Mouse (Mus musculus) CH12.LX (cell line): ENCODE data around the gene Nsun2.

Source experiments
- BHLHE40 ChIP-seq: IDR thresholded peaks from 2 replicates; pipeline ENCODE4 v1.6.1; 2011; ENCODE audit warnings: mild to moderate bottlenecking, low read depth, low read length, improper control_type of control experiment
- CHD1 ChIP-seq: IDR thresholded peaks from 2 replicates; pipeline ENCODE4 v1.6.1; 2012; ENCODE audit warnings: low read depth, low read length, improper control_type of control experiment, inconsistent platforms
- CHD2 ChIP-seq: IDR thresholded peaks from 2 replicates; pipeline ENCODE4 v1.6.1; 2011; ENCODE audit warnings: low read length, improper control_type of control experiment
- CTCF ChIP-seq, 2 experiments: IDR thresholded peaks in 1 of 2; conservative IDR thresholded peaks in 1 of 2; 2 replicates each; pipeline ENCODE4 v1.5.1; 2011 to 2012; ENCODE audit warnings: low read depth in 2 of 2, low read length in 2 of 2, improper control_type of control experiment in 1 of 2, inconsistent platforms in 1 of 2, mild to moderate bottlenecking in 1 of 2, moderate library complexity in 1 of 2
- ELF1 ChIP-seq: IDR thresholded peaks from 2 replicates; pipeline ENCODE4 v1.6.1; 2014; ENCODE audit warnings: low read depth, mild to moderate bottlenecking, inconsistent platforms, low read length, improper control_type of control experiment
- EP300 ChIP-seq: IDR thresholded peaks from 2 replicates; pipeline ENCODE4 v1.6.1; 2011; ENCODE audit warnings: low read length, improper control_type of control experiment
- ETS1 ChIP-seq: conservative IDR thresholded peaks from 2 replicates; pipeline ENCODE4 v1.6.1; 2012; ENCODE audit warnings: low read depth, mild to moderate bottlenecking, inconsistent platforms, low read length, improper control_type of control experiment, moderate library complexity
- HCFC1 ChIP-seq: IDR thresholded peaks from 2 replicates; pipeline ENCODE4 v1.6.1; 2012; ENCODE audit warnings: low read depth, mild to moderate bottlenecking, inconsistent platforms, low read length, improper control_type of control experiment
- MAZ ChIP-seq: IDR thresholded peaks from 2 replicates; pipeline ENCODE4 v1.6.1; 2012; ENCODE audit warnings: low read depth, mild to moderate bottlenecking, inconsistent platforms, low read length, improper control_type of control experiment, moderate library complexity
- NRF1 ChIP-seq: IDR thresholded peaks from 2 replicates; pipeline ENCODE4 v1.6.1; 2014; ENCODE audit warnings: low read depth, mild to moderate bottlenecking, inconsistent platforms, low read length, improper control_type of control experiment, moderate library complexity
- POLR2A ChIP-seq: IDR thresholded peaks from 2 replicates; pipeline ENCODE4 v1.6.1; 2011; ENCODE audit warnings: low read depth, mild to moderate bottlenecking, improper control_type of control experiment, low read length
- TCF12 ChIP-seq: IDR thresholded peaks from 2 replicates; pipeline ENCODE4 v1.6.1; 2014; ENCODE audit warnings: low read depth, mild to moderate bottlenecking, inconsistent platforms, low read length, improper control_type of control experiment
- ZMIZ1 ChIP-seq: IDR thresholded peaks from 2 replicates; pipeline ENCODE4 v1.6.1; 2012; ENCODE audit warnings: low read depth, mild to moderate bottlenecking, inconsistent platforms, low read length, improper control_type of control experiment

DNA sequence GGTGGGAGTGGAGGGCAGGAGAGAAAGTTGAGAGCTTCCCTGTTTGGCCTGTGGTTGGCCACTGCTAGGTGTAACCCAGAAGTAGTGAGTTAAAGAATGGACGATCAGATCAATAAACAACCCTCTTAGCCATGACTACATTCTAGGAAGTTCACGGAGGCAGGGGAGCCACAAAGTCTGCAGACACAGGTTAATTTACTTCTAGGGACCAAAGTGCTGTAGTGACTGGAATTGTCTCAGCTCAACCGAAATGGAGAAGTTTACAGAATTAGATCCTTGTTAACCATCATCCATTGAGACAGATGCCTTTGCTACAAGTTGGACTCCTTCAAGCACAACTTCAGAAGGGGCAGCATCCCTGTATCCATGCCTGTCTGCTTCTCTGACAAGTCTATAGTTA is 54.3 kb downstream of the Nsun2 start:
- TF ChIP-seq POLR2A (no peak), TCF12 (no peak), ZMIZ1 (no peak), CTCF (conservative IDR thresholded peaks at IDR 0.05 in 1 of 2, IDR thresholded peaks at IDR 0.05 in 1 of 2; ENCODE audit: low read depth in 2 of 2, low read length in 2 of 2) (no peak), CHD1 (no peak), CHD2 (no peak), ELF1 (no peak), EP300 (no peak), NRF1 (no peak), HCFC1 (no peak), ETS1 (no peak), MAZ (no peak), BHLHE40 (no peak)
